Mouse (Mus musculus) thymus, adult 2 months (tissue): ENCODE results near the gene Agt. TPM values are rescaled to one million over a fixed set of nuclear protein-coding genes. Genes with fewer than 3 reads are reported as not detected.

ENCODE experiments used
- DNase-seq: peaks from one replicate; pipeline ENCODE4 v3.0.0; 2021
- H3K27ac ChIP-seq: fragments of 200-500 bp; 2 replicates; pipeline ENCODE4 v1.5.1; 2012; ENCODE audit warnings: low read length, control low read depth; ENCODE audit not compliant: control insufficient read depth, insufficient read depth
- H3K27me3 ChIP-seq: fragments of 200-500 bp; 2 replicates; pipeline ENCODE4 v1.6.1; 2012; ENCODE audit warnings: mild to moderate bottlenecking, low read length, moderate library complexity, mixed read lengths; ENCODE audit not compliant: control insufficient read depth, insufficient read depth
- H3K36me3 ChIP-seq: fragments of 200-500 bp; 2 replicates; pipeline ENCODE4 v1.6.1; 2012; ENCODE audit warnings: mild to moderate bottlenecking, low read length, moderate library complexity; ENCODE audit not compliant: control insufficient read depth, insufficient read depth
- H3K4me1 ChIP-seq: fragments of 200-500 bp; replicated peaks from 2 replicates; pipeline ENCODE4 v1.6.1; 2012; ENCODE audit warnings: low read length; ENCODE audit not compliant: control insufficient read depth, insufficient read depth
- H3K4me3 ChIP-seq: fragments of 200-500 bp; 2 replicates; pipeline ENCODE4 v1.5.1; 2012; ENCODE audit warnings: mild to moderate bottlenecking, low read length, control low read depth, moderate library complexity; ENCODE audit not compliant: control insufficient read depth, insufficient read depth
- CTCF ChIP-seq: fragments of 200-500 bp; IDR thresholded peaks from 2 replicates; pipeline ENCODE4 v1.5.1; 2012; ENCODE audit warnings: mild to moderate bottlenecking, control low read depth, low read length, moderate library complexity, borderline replicate concordance; ENCODE audit not compliant: control insufficient read depth, poor library complexity, insufficient read depth; ENCODE audit errors: extremely low read depth
- POLR2A ChIP-seq: fragments of 200-500 bp; IDR thresholded peaks from 2 replicates; pipeline ENCODE4 v1.6.1; 2012; ENCODE audit warnings: mild to moderate bottlenecking, low read length, control low read depth, moderate library complexity; ENCODE audit not compliant: control insufficient read depth, poor library complexity, insufficient read depth; ENCODE audit errors: extremely low read depth
- WGBS: fragments of 180-500 bp; shearing (Covaris S2); methylation state at CpG from one replicate; pipeline ENCODE4 v1.1.7; 2018; 5-methylcytosine and 5-hydroxymethylcytosine counted together
- polyA plus RNA-seq: library from polyadenylated mRNA; depleted of rRNA; stranded (reverse); fragments of >200 nt; gene quantifications from 2 replicates; pipeline ENCODE4 v1.2.3, GENCODE M21; 2012

The Agt gene
- polyA plus RNA-seq, 1 experiment: 4.1 TPM

DNA sequence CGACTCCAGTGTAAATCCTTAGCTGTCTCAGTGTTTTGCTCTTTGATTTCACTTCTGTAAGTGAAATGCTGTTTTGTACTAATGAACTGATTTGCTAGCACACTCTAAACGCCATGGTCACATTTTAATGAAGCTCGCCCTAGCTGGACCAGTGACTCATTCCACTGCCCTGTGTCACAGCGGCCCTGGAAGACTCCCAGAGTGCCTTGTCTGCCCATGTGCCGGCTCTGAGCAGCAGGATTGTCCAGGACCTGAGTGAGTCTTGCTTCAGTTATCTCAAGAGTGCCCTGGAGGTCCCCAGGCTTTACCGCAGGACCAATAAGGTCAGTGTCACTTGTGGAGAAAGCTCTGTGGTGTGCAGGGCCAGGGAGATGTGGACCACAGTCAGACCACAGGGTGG is 23.1 kb downstream of the Agt start:
- DNase-seq: no peak
- Histone ChIP-seq H3K27ac (no peak overlapping the region), H3K4me1 (no peaks in the 10 kb centered on the region), H3K4me3 (no peak overlapping the region), H3K36me3 (peaks cover 75% of the 10 kb centered on the region), H3K27me3 (no peaks in the 10 kb centered on the region)
- 97% methylated on average over 6 of the region's 6 CpGs for WGBS
- TF ChIP-seq CTCF: no peak

DNA sequence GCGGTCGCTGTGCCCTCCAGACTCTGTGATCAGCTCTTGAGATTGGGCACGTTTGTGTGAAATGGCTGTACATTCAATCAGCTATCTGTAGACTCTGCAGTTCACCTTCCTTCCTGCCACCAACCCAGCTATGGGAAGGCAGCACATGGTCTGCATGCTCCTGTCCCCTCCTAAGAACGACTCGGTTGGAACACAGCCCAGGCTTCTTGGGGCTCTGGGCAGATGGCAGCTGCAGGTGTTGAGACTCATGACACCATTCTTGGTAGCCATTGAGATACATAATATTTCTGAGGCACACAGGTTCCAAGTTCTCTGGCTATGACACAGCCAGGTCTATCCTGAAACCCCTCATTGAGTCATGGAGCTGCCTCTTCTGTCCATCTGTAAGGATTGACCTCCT is 26.2 kb downstream of the Agt start:
- 94% methylated on average over 5 of the region's 5 CpGs for WGBS
- no peak for DNase-seq
- peaks cover 68% of the 10 kb centered on the region for H3K36me3 ChIP-seq
- no peaks in the 10 kb centered on the region for H3K4me1 ChIP-seq
- H3K27me3 ChIP-seq: no peaks in the 10 kb centered on the region; the same call in 1 of the 2 replicates
- no peak overlapping the region for H3K27ac ChIP-seq
- TF ChIP-seq CTCF (no peak), POLR2A (no peak)
- no peak overlapping the region for H3K4me3 ChIP-seq

DNA sequence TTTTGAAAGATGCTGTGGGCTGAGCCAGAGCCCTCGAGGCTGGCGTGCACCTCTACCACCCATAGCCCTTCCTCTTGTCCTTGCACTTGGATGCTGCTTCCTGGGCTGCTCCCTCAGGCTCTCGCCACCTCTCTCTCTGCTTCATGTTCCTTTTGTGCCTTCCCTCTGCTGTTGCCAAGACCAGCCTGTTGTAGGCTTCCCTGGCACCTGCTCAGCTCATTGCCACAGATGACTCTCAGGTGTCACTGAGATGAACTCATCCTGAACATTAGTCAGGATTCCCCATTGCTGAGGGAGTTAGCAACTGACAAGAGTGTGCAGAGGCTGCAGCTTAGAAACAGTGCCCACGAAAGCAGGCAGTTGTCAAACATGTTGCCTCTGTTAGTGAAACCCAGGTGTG is 27.5 kb downstream of the Agt start:
- WGBS: 95% methylated on average over 4 of the region's 4 CpGs
- H3K27ac ChIP-seq: no peak overlapping the region
- DNase-seq: no peak
- no peak for TF ChIP-seq POLR2A
- TF ChIP-seq CTCF: no peak
- H3K4me1 ChIP-seq: no peaks in the 10 kb centered on the region
- peaks cover 66% of the 10 kb centered on the region for H3K36me3 ChIP-seq
- H3K27me3 ChIP-seq: no peaks in the 10 kb centered on the region; the same call in 1 of the 2 replicates
- H3K4me3 ChIP-seq: no peak overlapping the region

DNA sequence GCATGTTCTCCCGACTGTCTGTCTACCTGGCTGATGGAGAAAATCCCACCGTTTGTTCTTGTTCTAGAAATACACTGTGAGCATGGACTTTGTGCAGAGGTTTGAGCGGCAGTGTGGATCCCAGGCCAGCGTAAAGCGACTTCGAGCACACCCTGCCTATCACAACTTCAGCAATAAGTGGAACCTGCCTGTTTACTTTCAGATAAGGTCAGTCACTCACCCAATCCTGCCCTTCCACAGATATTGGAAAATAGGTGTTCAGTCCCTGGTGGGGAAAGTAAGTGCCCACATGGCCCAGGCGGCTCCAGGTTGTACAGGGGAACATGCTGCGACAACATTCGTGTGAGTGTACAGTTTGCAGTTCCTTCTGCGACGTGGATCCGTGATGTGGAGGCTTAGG is 28.6 kb downstream of the Agt start:
- no peak for TF ChIP-seq POLR2A
- TF ChIP-seq CTCF: no peak
- no peak for DNase-seq
- H3K36me3 ChIP-seq: peaks cover 62% of the 10 kb centered on the region
- WGBS: 97% methylated on average over 12 of the region's 12 CpGs
- no peaks in the 10 kb centered on the region; the same call in 1 of the 2 replicates for H3K27me3 ChIP-seq
- H3K27ac ChIP-seq: no peak overlapping the region
- H3K4me1 ChIP-seq: no peaks in the 10 kb centered on the region
- no peak overlapping the region for H3K4me3 ChIP-seq

DNA sequence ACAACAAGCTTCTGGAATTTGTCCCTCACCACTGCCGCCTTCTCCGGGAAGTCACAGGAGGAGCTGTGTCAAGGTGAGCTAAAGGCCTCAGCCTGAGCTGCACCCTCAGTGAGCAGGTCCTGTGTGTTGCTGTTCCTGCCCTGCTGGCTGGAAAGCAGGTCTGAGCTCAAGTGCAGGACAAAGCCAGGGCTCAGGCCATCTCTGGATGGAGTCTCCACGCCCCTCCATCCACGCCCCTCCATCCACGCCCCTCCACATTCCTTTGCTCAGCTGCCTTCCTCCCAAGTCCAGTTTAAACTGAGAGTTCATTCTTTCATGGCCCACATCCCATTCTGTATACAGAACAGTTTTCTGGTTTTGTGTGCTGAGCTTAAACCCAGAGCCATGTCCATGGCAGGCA is 34.1 kb downstream of the Agt start:
- Histone ChIP-seq H3K4me1 (no peaks in the 10 kb centered on the region), H3K27ac (no peak overlapping the region), H3K4me3 (no peak overlapping the region), H3K36me3 (peaks cover 52% of the 10 kb centered on the region), H3K27me3 (no peaks in the 10 kb centered on the region; the same call in 1 of the 2 replicates)
- no peak for TF ChIP-seq POLR2A
- TF ChIP-seq CTCF: no peak
- no peak for DNase-seq
- WGBS: 97% methylated on average over 5 of the region's 5 CpGs

DNA sequence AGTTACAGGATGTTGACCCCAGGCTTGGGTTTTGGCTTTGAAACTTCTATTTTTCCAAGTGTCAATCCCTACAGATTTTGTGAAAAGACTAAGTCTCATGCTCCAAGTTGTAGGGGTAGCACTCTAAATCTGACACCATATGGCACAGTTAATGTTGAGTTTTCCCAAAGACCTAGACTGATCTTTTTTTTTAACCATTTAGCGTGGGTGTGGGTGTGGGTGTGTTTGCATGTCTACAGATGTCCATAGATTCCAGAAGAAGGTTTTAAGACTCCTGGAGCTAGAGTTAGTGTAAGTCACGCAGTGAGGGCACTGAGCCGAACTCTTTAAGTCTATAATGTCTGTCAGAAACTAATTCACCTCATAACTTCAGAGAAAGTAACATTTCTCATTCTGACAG is 36.9 kb downstream of the Agt start:
- H3K4me3 ChIP-seq: no peak overlapping the region
- H3K4me1 ChIP-seq: no peaks in the 10 kb centered on the region
- TF ChIP-seq POLR2A (no peak), CTCF (no peak)
- no peaks in the 10 kb centered on the region for H3K27me3 ChIP-seq
- no peak overlapping the region for H3K27ac ChIP-seq
- peaks cover 39% of the 10 kb centered on the region for H3K36me3 ChIP-seq
- WGBS: 97% methylated on average over 3 of the region's 3 CpGs
- DNase-seq: no peak

DNA sequence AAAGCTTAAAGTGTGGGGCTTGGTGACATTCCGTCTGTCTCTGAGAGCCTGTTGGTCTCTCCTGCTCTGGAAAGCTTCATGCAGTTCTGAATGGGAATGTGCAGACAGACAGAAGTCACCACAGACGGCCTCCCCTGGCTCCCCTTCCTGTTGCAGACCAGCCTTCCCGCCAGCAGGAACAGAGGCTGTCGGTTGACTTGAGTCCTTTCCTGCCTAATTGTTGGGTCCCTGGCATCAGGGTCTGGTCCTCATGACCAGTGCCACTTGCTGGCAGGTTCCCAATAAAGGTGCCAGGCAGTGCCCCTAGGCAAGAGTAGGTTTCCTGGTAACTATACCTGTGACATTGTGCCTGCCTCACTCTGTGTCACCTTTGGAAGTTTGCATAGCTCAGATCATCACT is 38.5 kb downstream of the Agt start:
- Histone ChIP-seq H3K36me3 (peaks cover 45% of the 10 kb centered on the region), H3K4me1 (no peaks in the 10 kb centered on the region), H3K27me3 (no peaks in the 10 kb centered on the region), H3K4me3 (no peak overlapping the region), H3K27ac (no peak overlapping the region)
- no peak for TF ChIP-seq POLR2A
- no peak for DNase-seq
- 92% methylated on average over 4 of the region's 4 CpGs for WGBS
